Mouse (Mus musculus) MEL (cell line): Measurements from ENCODE around the gene Synj1. TPM values are rescaled to one million over a fixed set of nuclear protein-coding genes. Genes with fewer than 3 reads are reported as not detected.

Experiments used
- DNase-seq: peaks from one replicate; pipeline ENCODE4 v3.0.0; 2011; ENCODE audit warnings: low read depth, low spot score
- H3K27ac ChIP-seq: 2 replicates; pipeline ENCODE4 v1.5.1; 2012; ENCODE audit warnings: low read depth, mild to moderate bottlenecking, control low read depth, low read length, moderate library complexity; ENCODE audit not compliant: control insufficient read depth
- H3K27me3 ChIP-seq, 2 experiments: fragments of 150-350 bp in 1 of 2; sonication (generic) in 1 of 2; 2 replicates each; pipeline ENCODE4 v1.6.1; 2012; ENCODE audit warnings: low read length in 2 of 2, mild to moderate bottlenecking in 2 of 2, improper control_type of control experiment in 1 of 2, moderate library complexity in 1 of 2; ENCODE audit not compliant: insufficient read depth in 2 of 2, control insufficient read depth in 1 of 2
- H3K36me3 ChIP-seq, 2 experiments: 2 replicates each; pipeline ENCODE4 v1.6.1; 2012 to 2014; ENCODE audit warnings: low read length in 2 of 2, improper control_type of control experiment in 1 of 2, inconsistent platforms in 1 of 2, mild to moderate bottlenecking in 1 of 2; ENCODE audit not compliant: insufficient read depth in 2 of 2, control insufficient read depth in 1 of 2
- H3K4me1 ChIP-seq, 2 experiments: fragments of 150-350 bp in 1 of 2; sonication (generic) in 1 of 2; 2 replicates each; pipeline ENCODE4 v1.6.1; 2012; ENCODE audit warnings: low read length in 2 of 2, improper control_type of control experiment in 1 of 2, mild to moderate bottlenecking in 1 of 2; ENCODE audit not compliant: insufficient read depth in 2 of 2, control insufficient read depth in 1 of 2
- H3K4me3 ChIP-seq, 2 experiments: fragments of 150-350 bp in 1 of 2; sonication (generic) in 1 of 2; 2 replicates each; pipeline ENCODE4 v1.5.1; 2012; ENCODE audit warnings: low read depth in 2 of 2, low read length in 2 of 2, mild to moderate bottlenecking in 2 of 2, moderate library complexity in 2 of 2, control low read depth in 1 of 2, improper control_type of control experiment in 1 of 2; ENCODE audit not compliant: control insufficient read depth in 1 of 2, insufficient read depth in 1 of 2
- H3K79me2 ChIP-seq: 2 replicates; pipeline ENCODE4 v1.6.1; 2012; ENCODE audit warnings: mild to moderate bottlenecking, low read length, moderate library complexity; ENCODE audit not compliant: control insufficient read depth, poor library complexity, insufficient read depth
- H3K9ac ChIP-seq: 2 replicates; pipeline ENCODE4 v1.6.1; 2012; ENCODE audit warnings: low read depth, mild to moderate bottlenecking, control low read depth, low read length, moderate library complexity; ENCODE audit not compliant: control insufficient read depth, poor library complexity, severe bottlenecking
- H3K9me3 ChIP-seq: fragments of 150-350 bp; sonication (generic); replicated peaks from 2 replicates; pipeline ENCODE4 v1.6.1; 2012; ENCODE audit warnings: mild to moderate bottlenecking, low read length, improper control_type of control experiment, moderate library complexity; ENCODE audit not compliant: insufficient read depth
- CHD1 ChIP-seq: IDR thresholded peaks from 2 replicates; pipeline ENCODE4 v1.6.1; 2012; ENCODE audit warnings: low read depth, mild to moderate bottlenecking, inconsistent platforms, low read length, improper control_type of control experiment
- CHD2 ChIP-seq: IDR thresholded peaks from 2 replicates; pipeline ENCODE4 v1.6.1; 2011; ENCODE audit warnings: low read length, improper control_type of control experiment
- CTCF ChIP-seq, 3 experiments: IDR thresholded peaks in 2 of 3; conservative IDR thresholded peaks in 1 of 3; 2 replicates each; pipeline ENCODE4 v1.5.1; 2011 to 2012; ENCODE audit warnings: low read length in 3 of 3, low read depth in 2 of 3, mild to moderate bottlenecking in 2 of 3, improper control_type of control experiment in 1 of 3, inconsistent platforms in 1 of 3, mixed read lengths in 1 of 3, moderate library complexity in 1 of 3; ENCODE audit not compliant: control insufficient read depth in 1 of 3, insufficient read depth in 1 of 3, poor library complexity in 1 of 3, severe bottlenecking in 1 of 3
- ELF1 ChIP-seq: IDR thresholded peaks from 2 replicates; pipeline ENCODE4 v1.6.1; 2014; ENCODE audit warnings: low read depth, mild to moderate bottlenecking, inconsistent platforms, low read length, improper control_type of control experiment, moderate library complexity
- EP300 ChIP-seq, 2 experiments: IDR thresholded peaks; 2 replicates each; pipeline ENCODE4 v1.6.1; 2011; ENCODE audit warnings: improper control_type of control experiment in 2 of 2, low read length in 2 of 2, low read depth in 1 of 2, mild to moderate bottlenecking in 1 of 2
- GABPA ChIP-seq: IDR thresholded peaks from 2 replicates; pipeline ENCODE4 v1.6.1; 2012; ENCODE audit warnings: low read depth, mild to moderate bottlenecking, inconsistent platforms, low read length, improper control_type of control experiment, moderate library complexity
- GATA1 ChIP-seq: IDR thresholded peaks from 2 replicates; pipeline ENCODE4 v1.6.1; 2011; ENCODE audit warnings: low read depth, low read length, improper control_type of control experiment
- JUND ChIP-seq: IDR thresholded peaks from 2 replicates; pipeline ENCODE4 v1.6.1; 2011; ENCODE audit warnings: low read depth, mild to moderate bottlenecking, improper control_type of control experiment, low read length
- MAFK ChIP-seq: IDR thresholded peaks from 2 replicates; pipeline ENCODE4 v1.6.1; 2011; ENCODE audit warnings: low read depth, mild to moderate bottlenecking, low read length, improper control_type of control experiment, borderline replicate concordance
- MAX ChIP-seq: IDR thresholded peaks from 2 replicates; pipeline ENCODE4 v1.6.1; 2011; ENCODE audit warnings: low read length, improper control_type of control experiment
- MEF2A ChIP-seq: IDR thresholded peaks from 2 replicates; pipeline ENCODE4 v1.6.1; 2014; ENCODE audit warnings: low read depth, mild to moderate bottlenecking, inconsistent platforms, low read length, improper control_type of control experiment; ENCODE audit not compliant: poor library complexity, insufficient replicate concordance, severe bottlenecking; ENCODE audit errors: extremely low read depth
- MXI1 ChIP-seq: IDR thresholded peaks from 2 replicates; pipeline ENCODE4 v1.6.1; 2011; ENCODE audit warnings: mild to moderate bottlenecking, low read depth, low read length, improper control_type of control experiment
- MYB ChIP-seq: IDR thresholded peaks from 2 replicates; pipeline ENCODE4 v1.6.1; 2011; ENCODE audit warnings: mild to moderate bottlenecking, low read depth, low read length, improper control_type of control experiment
- MYC ChIP-seq: IDR thresholded peaks from 2 replicates; pipeline ENCODE4 v1.6.1; 2011; ENCODE audit warnings: low read depth, mild to moderate bottlenecking, low read length, improper control_type of control experiment, moderate library complexity
- NELFE ChIP-seq: IDR thresholded peaks from 2 replicates; pipeline ENCODE4 v1.6.1; 2011; ENCODE audit warnings: low read depth, low read length, improper control_type of control experiment
- NRF1 ChIP-seq: IDR thresholded peaks from 2 replicates; pipeline ENCODE4 v1.6.1; 2014; ENCODE audit warnings: low read depth, mild to moderate bottlenecking, inconsistent platforms, low read length, improper control_type of control experiment, moderate library complexity; ENCODE audit not compliant: poor library complexity, insufficient read depth, severe bottlenecking
- POLR2A ChIP-seq, 2 experiments: IDR thresholded peaks; 2 replicates each; pipeline ENCODE4 v1.6.1; 2011 to 2012; ENCODE audit warnings: low read length in 2 of 2, mild to moderate bottlenecking in 2 of 2, control low read depth in 1 of 2, improper control_type of control experiment in 1 of 2, low read depth in 1 of 2, moderate library complexity in 1 of 2; ENCODE audit not compliant: control insufficient read depth in 1 of 2, insufficient read depth in 1 of 2, poor library complexity in 1 of 2
- RAD21 ChIP-seq: IDR thresholded peaks from 2 replicates; pipeline ENCODE4 v1.6.1; 2011; ENCODE audit warnings: mild to moderate bottlenecking, low read depth, low read length, improper control_type of control experiment
- RCOR1 ChIP-seq: IDR thresholded peaks from 2 replicates; pipeline ENCODE4 v1.6.1; 2012; ENCODE audit warnings: low read depth, mild to moderate bottlenecking, inconsistent platforms, low read length, improper control_type of control experiment
- TAL1 ChIP-seq: IDR thresholded peaks from 2 replicates; pipeline ENCODE4 v1.6.1; 2012; ENCODE audit warnings: mild to moderate bottlenecking, inconsistent platforms, low read length, moderate library complexity, mixed read lengths
- TBP ChIP-seq: IDR thresholded peaks from 2 replicates; pipeline ENCODE4 v1.8.0; 2011; ENCODE audit warnings: low read depth, low read length, improper control_type of control experiment
- UBTF ChIP-seq: IDR thresholded peaks from 2 replicates; pipeline ENCODE4 v1.6.1; 2012; ENCODE audit warnings: low read depth, mild to moderate bottlenecking, inconsistent platforms, low read length, improper control_type of control experiment, moderate library complexity, borderline replicate concordance; ENCODE audit not compliant: insufficient read depth
- USF1 ChIP-seq: IDR thresholded peaks from 2 replicates; pipeline ENCODE4 v1.6.1; 2014; ENCODE audit warnings: low read depth, mild to moderate bottlenecking, inconsistent platforms, low read length, improper control_type of control experiment, moderate library complexity
- ZC3H11A ChIP-seq: IDR thresholded peaks from 2 replicates; pipeline ENCODE4 v1.6.1; 2012; ENCODE audit warnings: low read depth, mild to moderate bottlenecking, inconsistent platforms, low read length, improper control_type of control experiment
- ZMIZ1 ChIP-seq: IDR thresholded peaks from 2 replicates; pipeline ENCODE4 v1.6.1; 2012; ENCODE audit warnings: low read depth, mild to moderate bottlenecking, inconsistent platforms, low read length, improper control_type of control experiment, moderate library complexity
- ZNF384 ChIP-seq: IDR thresholded peaks from 2 replicates; pipeline ENCODE4 v1.6.1; 2012; ENCODE audit warnings: low read depth, mild to moderate bottlenecking, inconsistent platforms, low read length, improper control_type of control experiment
- polyA plus RNA-seq, 2 experiments: library from polyadenylated mRNA; stranded (reverse) in 1 of 2; unstranded in 1 of 2; fragments of >175 nt in 1 of 2; fragments of >200 nt in 1 of 2; gene quantifications; 2 replicates each; pipeline versions ENCODE4 v1.2.1 to v1.2.4; 2012; ENCODE audit warnings: low replicate concordance in 2 of 2, low read depth in 1 of 2; ENCODE audit not compliant: insufficient read length in 2 of 2, insufficient read depth in 1 of 2, missing spikeins in 1 of 2
- total RNA-seq: library from RNA; depleted of rRNA; stranded (reverse); fragments of 300-350 nt; gene quantifications from 2 replicates; pipeline ENCODE4 v1.2.3, GENCODE M21; 2012

Synj1 gene
- total and polyA plus RNA-seq, 3 experiments = 5.0 to 34.5 TPM; not detected in 1

GRCm38 (mm10) chr16:90917156-90917555 is 94.0 kb downstream of the Synj1 start:
- Histone ChIP-seq H3K27ac (no peak overlapping the region), H3K9ac (no peak overlapping the region), H3K9me3 (no peaks in the 10 kb centered on the region), H3K27me3 (no peaks in the 10 kb centered on the region), H3K4me3 (no peak overlapping the region)
- no peak for TF ChIP-seq ELF1
- TF ChIP-seq RAD21 = no peak
- TF ChIP-seq ZMIZ1 = no peak
- no peak for TF ChIP-seq NELFE
- TF ChIP-seq JUND = no peak
- no peak for TF ChIP-seq MXI1
- no peak for TF ChIP-seq CHD2
- TF ChIP-seq MAX = no peak
- TF ChIP-seq RCOR1 = no peak
- TF ChIP-seq, all 39 proteins: peak for 0
- Histone ChIP-seq H3K4me1 (peaks cover 0 to 5% of the 10 kb centered on the region in 2 experiments; a peak in 2 of 4 replicates), H3K36me3 (no peaks in the 10 kb centered on the region), H3K79me2 (no peaks in the 10 kb centered on the region)
- no peak for DNase-seq

GRCm38 (mm10) chr16:90916040-90916481 is 95.0 kb downstream of the Synj1 start:
- DNase-seq = peak; percentile 23
- peaks cover 0 to 9% of the 10 kb centered on the region in 2 experiments; a peak in 2 of 4 replicates for H3K4me1 ChIP-seq
- H3K9me3 ChIP-seq = no peaks in the 10 kb centered on the region
- no peaks in the 10 kb centered on the region for H3K79me2 ChIP-seq
- TF ChIP-seq EP300 (IDR thresholded peaks at IDR 0.05; ENCODE audit: low read depth in 1 of 2, low read length in 2 of 2) (no peak), CHD1 (no peak), GATA1 (no peak)
- peak overlapping the region; percentile 32 to 38; a peak in 3 of 4 replicates for H3K4me3 ChIP-seq
- H3K27ac ChIP-seq = no peak overlapping the region
- no peaks in the 10 kb centered on the region for H3K36me3 ChIP-seq
- H3K9ac ChIP-seq = peak overlapping the region; percentile 39
- no peaks in the 10 kb centered on the region for H3K27me3 ChIP-seq

GRCm38 (mm10) chr16:90911766-90912165 is 99.3 kb downstream of the Synj1 start:
- Histone ChIP-seq H3K9me3 (no peaks in the 10 kb centered on the region), H3K27me3 (no peaks in the 10 kb centered on the region), H3K79me2 (no peaks in the 10 kb centered on the region)
- TF ChIP-seq CHD2 = no peak
- TF ChIP-seq USF1 = no peak
- TF ChIP-seq ZNF384 = no peak
- no peak for TF ChIP-seq GABPA
- TF ChIP-seq ELF1 = no peak
- TF ChIP-seq MYB = no peak
- TF ChIP-seq NRF1 = no peak
- TF ChIP-seq POLR2A (IDR thresholded peaks at IDR 0.05; ENCODE audit: control insufficient read depth in 1 of 2, insufficient read depth in 1 of 2, low read depth in 1 of 2, low read length in 2 of 2, poor library complexity in 1 of 2) = no peak
- no peak for TF ChIP-seq MEF2A
- TF ChIP-seq TAL1 = no peak
- no peak for TF ChIP-seq UBTF
- TF ChIP-seq CTCF (IDR thresholded peaks at IDR 0.05 in 2 of 3, conservative IDR thresholded peaks at IDR 0.05 in 1 of 3; ENCODE audit: control insufficient read depth in 1 of 3, insufficient read depth in 1 of 3, low read depth in 2 of 3, low read length in 3 of 3, poor library complexity in 1 of 3, severe bottlenecking in 1 of 3) = no peak
- TF ChIP-seq NELFE = no peak
- no peak for TF ChIP-seq JUND
- TF ChIP-seq ZC3H11A = no peak
- TF ChIP-seq MAFK = no peak
- TF ChIP-seq MYC = no peak
- no peak for TF ChIP-seq TBP
- TF ChIP-seq GATA1 = no peak
- TF ChIP-seq, all 39 proteins: peak for 0
- Histone ChIP-seq H3K36me3 (peaks cover 0 to 4% of the 10 kb centered on the region in 2 experiments; a peak in 2 of 4 replicates), H3K9ac (no peak overlapping the region), H3K4me1 (peaks cover 0 to 16% of the 10 kb centered on the region in 2 experiments; a peak in 2 of 4 replicates), H3K4me3 (no peak overlapping the region), H3K27ac (no peak overlapping the region)
- no peak for DNase-seq
